Mouse (Mus musculus): ENCODE data around the gene Mog. TPM values are rescaled to one million over a fixed set of nuclear protein-coding genes. Genes with fewer than 3 reads are reported as not detected.

The Mog gene
- polyA plus RNA-seq (2012; fragmentation: generic; extraction: Trizol): under 1 TPM in 1 of 2 experiments, not detected in 1; 0.04 TPM

DNA sequence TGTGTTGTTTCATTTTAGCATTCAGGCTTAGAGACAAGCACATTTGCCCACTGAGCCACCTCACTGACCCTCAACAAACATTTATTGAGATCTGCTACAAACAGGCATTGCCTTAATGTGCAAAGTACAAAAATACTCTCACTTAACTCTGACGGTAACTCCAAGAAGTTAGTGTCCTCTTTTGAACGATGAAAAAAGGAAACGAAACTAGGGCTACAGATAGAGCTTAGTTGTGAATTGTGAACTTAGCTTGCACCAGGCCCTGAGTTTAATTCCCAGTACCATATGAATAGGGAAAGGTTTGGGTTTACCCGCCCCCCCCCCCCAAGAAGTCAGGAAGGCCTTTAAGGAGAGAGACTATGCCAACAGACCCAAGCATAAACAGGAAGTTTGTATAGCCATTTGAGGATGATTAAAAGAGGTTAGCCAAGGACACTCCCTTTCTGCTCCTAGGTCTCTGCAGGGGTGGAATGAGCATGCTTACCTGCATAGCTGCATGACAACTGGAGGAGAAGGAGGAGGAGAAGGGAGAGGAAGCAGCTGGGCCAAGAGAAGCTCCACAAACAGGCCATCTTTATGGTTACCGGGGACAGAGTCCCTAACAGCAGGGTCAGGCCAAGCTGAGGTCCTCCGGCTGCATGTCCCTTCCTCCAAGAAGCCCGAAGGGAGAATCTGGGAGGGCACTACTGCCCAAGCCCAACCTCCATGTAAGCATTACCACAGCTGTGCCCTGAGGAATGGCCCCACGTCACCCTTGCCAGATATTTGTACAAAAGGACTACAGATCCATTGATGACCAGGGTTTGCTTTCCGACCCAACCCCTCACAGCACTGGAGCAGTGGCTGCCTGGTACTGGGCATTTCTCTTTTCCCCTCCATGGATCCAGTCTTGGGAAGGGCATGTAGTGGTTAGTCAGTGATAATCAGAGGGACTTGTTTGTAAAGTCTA lies at the start of gene Mog:
Gene Mog (minus strand): TSS at position 771 of the 949 bp plus-strand sequence.

DNA sequence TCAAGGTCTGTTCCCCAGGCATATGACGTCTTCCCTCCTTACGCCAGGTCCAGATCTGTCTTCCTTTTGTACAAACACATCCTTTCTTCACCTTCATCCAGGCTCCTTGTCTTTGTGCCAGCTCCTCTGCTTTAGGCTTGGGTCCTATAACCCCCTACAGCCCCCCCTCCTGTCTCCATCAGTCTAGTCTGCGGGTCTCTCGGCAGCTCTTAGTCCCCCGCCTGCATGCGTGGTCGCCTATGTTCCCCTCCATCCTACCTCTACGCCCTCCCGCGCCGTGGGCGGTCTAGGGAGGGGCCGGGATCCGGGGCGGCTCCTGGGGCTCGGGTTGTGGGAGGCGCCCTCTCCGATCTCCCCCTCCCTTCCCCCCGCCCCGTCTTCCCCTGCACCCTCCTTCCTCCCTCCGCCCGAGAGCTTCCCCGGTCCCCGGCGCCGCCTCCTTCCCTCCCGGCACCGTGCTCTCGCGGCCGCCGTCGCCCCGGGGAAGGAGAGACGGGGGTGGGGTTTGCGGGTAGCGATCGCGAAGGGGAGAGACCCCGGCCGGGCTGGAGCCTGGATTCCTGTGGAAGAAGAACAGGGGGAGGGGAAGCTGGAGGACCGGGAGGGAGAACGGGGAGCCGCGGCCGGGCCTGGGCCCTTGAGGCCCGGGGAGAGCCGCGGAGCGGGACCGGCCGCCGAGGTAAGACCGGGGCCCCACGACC lies 22.6 kb upstream of the Mog start, which contains the start of gene Gabbr1:
Gene Gabbr1 (plus strand): TSS at position 356 of the 701 bp plus-strand sequence.

GRCm38 (mm10) chr17:37000863-37001262 lies 22.3 kb downstream of the Mog start, which contains the start of gene Zfp57:
Gene Zfp57 (plus strand): TSS chr17:37001163.

GRCm38 (mm10) chr17:36989437-36989836 lies 33.8 kb downstream of the Mog start, which contains the start of gene H2-M5:
Gene H2-M5 (minus strand): TSS chr17:36989537.

DNA sequence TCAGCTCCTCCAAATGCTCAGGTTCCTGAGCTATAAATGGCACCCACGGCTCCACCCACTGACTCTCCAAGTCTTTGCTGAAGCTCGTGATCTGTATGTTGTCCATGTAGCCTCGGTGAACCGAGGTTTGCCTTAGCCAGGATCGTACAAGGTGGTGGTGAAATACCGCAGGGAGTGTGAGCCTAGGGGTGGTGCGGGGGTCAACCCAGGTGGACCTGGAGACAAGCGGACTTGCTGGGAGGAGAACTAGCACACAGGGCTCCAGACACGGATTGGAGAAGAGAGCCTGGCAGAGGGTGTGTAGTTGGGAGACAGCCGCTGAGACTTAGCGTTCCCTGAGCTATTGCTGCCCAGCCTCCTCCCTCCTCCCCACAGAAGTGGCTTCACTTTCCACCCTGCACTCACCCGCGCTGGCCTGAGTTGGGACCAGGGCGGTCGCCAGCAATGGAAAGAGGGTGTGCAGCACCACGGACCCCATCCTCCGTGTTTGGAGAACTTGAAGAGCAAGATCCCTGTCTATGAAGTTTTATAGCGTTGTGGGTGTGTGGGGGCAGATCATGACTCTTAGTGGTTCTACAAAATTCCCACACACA lies 41.9 kb downstream of the Mog start, which contains the start of gene 2410137M14Rik:
Gene 2410137M14Rik (minus strand): TSS at position 17 of the 593 bp plus-strand sequence.

Other genes starting within 250 kb of the Mog start
- not detected for gene H2-M10.6, start 211.2 kb downstream of the Mog start, polyA plus RNA-seq (2012; fragmentation: generic; extraction: Trizol)
- 10 to 100 TPM in 1 of 2 experiments, 1 to 10 TPM in 1; 8.2 to 32.7 TPM for gene Trim26, start 186.3 kb downstream of the Mog start, polyA plus RNA-seq (2012; fragmentation: generic; extraction: Trizol)
- not detected for gene Trim15, start 156.2 kb downstream of the Mog start, polyA plus RNA-seq (2012; fragmentation: generic; extraction: Trizol)
- gene Trim10, start 153.8 kb downstream of the Mog start, polyA plus RNA-seq (2012; fragmentation: generic; extraction: Trizol): under 1 TPM in 1 of 2 experiments, not detected in 1; 0.01 TPM
- not detected for gene Trim40, start 133.3 kb downstream of the Mog start, polyA plus RNA-seq (2012; fragmentation: generic; extraction: Trizol)
- not detected for gene Trim31, start 125.3 kb downstream of the Mog start, polyA plus RNA-seq (2012; fragmentation: generic; extraction: Trizol)
- under 1 TPM; 0.05 to 0.08 TPM for gene Rnf39, start 80.5 kb downstream of the Mog start, polyA plus RNA-seq (2012; fragmentation: generic; extraction: Trizol)
- 100 to 1,000 TPM; 197 to 372 TPM for gene Ppp1r11, start 71.7 kb downstream of the Mog start, polyA plus RNA-seq (2012; fragmentation: generic; extraction: Trizol)
- gene Znrd1, start 64.8 kb downstream of the Mog start, polyA plus RNA-seq (2012; fragmentation: generic; extraction: Trizol): 100 to 1,000 TPM in 1 of 2 experiments, 10 to 100 TPM in 1; 84.4 to 119 TPM
- 1 to 10 TPM in 1 of 2 experiments, under 1 TPM in 1; 0.77 to 7.1 TPM for gene Znrd1as, start 64.8 kb downstream of the Mog start, polyA plus RNA-seq (2012; fragmentation: generic; extraction: Trizol)
- not detected for gene 2410137M14Rik, start 42.2 kb downstream of the Mog start, polyA plus RNA-seq (2012; fragmentation: generic; extraction: Trizol)
- gene H2-M5, start 33.9 kb downstream of the Mog start, polyA plus RNA-seq (2012; fragmentation: generic; extraction: Trizol): under 1 TPM in 1 of 2 experiments, not detected in 1; 0.40 TPM
- gene Zfp57, start 22.2 kb downstream of the Mog start, polyA plus RNA-seq (2012; fragmentation: generic; extraction: Trizol): 1 to 10 TPM; 4.6 to 6.5 TPM
- gene Gabbr1, start 22.6 kb upstream of the Mog start, polyA plus RNA-seq (2012; fragmentation: generic; extraction: Trizol): 10 to 100 TPM in 1 of 2 experiments, 1 to 10 TPM in 1; 2.5 to 13.3 TPM
- gene Olfr90, start 65.1 kb upstream of the Mog start, polyA plus RNA-seq (2012; fragmentation: generic; extraction: Trizol): not detected
- not detected for gene Olfr91, start 74.9 kb upstream of the Mog start, polyA plus RNA-seq (2012; fragmentation: generic; extraction: Trizol)
- not detected for gene Olfr92, start 96.7 kb upstream of the Mog start, polyA plus RNA-seq (2012; fragmentation: generic; extraction: Trizol)
- gene Olfr93, start 138.1 kb upstream of the Mog start, polyA plus RNA-seq (2012; fragmentation: generic; extraction: Trizol): not detected
- gene Ubd, start 170.5 kb upstream of the Mog start, polyA plus RNA-seq (2012; fragmentation: generic; extraction: Trizol): under 1 TPM in 1 of 2 experiments, not detected in 1; 0.34 TPM
- gene Olfr94, start 177.6 kb upstream of the Mog start, polyA plus RNA-seq (2012; fragmentation: generic; extraction: Trizol): not detected
- gene Olfr95, start 189.7 kb upstream of the Mog start, polyA plus RNA-seq (2012; fragmentation: generic; extraction: Trizol): not detected
- gene Olfr96, start 196.7 kb upstream of the Mog start, polyA plus RNA-seq (2012; fragmentation: generic; extraction: Trizol): not detected
- gene Olfr97, start 213.9 kb upstream of the Mog start, polyA plus RNA-seq (2012; fragmentation: generic; extraction: Trizol): not detected
- not detected for gene Olfr98, start 240.4 kb upstream of the Mog start, polyA plus RNA-seq (2012; fragmentation: generic; extraction: Trizol)
- gene H2-M3, start 246.8 kb upstream of the Mog start, polyA plus RNA-seq (2012; fragmentation: generic; extraction: Trizol): 1 to 10 TPM in 1 of 2 experiments, under 1 TPM in 1; 0.35 to 4.0 TPM